Mouse (Mus musculus): ENCODE results near the gene Evi2. TPM values are rescaled to one million over a fixed set of nuclear protein-coding genes. Genes with fewer than 3 reads are reported as not detected.

The Evi2 gene
- polyA plus RNA-seq (2012; rRNA removed) = 0.43 and 0.50 TPM in 2 replicates

GRCm38 (mm10) chr11:79530333-79530761 is at the start of gene Evi2, which contains the start of gene Evi2a:
Gene Evi2 (minus strand): TSS chr11:79530589.
Gene Evi2a (minus strand): TSS chr11:79530609.

DNA sequence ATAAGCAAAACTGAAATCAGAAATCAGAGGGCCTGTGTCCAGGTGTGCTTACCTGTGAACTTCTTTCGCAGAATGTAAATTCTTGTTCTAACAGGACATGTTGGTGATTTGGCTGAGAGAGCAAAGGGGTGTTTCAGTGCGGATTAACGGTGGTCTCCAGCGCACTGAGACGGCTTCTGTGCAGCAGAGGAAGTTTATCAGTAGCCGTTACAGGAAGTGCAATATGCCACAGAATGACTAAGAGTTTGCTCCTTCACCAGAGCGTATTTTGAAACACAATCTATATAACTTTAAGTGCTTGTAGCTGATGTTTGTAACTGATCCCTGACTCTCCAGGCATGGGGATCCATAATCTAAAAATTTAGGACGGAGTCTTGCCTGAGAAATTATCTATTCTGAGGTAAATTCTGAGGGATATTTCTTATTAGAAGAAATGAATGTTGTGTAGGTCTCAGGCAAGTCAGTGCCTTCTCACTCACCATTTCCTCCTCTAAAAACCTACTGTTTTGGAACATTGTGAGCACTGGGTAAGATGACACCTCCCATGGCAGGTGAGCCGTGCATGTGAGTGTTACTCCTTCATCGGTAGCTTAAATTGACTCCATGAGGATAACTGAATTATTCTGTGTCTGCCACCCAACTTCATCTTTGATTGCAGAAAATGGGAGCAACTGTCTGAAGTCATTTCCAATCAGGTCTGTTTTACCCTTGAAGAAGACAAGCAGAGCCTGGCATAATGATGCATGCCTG is 6.7 kb downstream of the Evi2 start, which contains the start of gene Evi2b:
Gene Evi2b, minus strand, starts transcription at position 203 of the 750 bp plus-strand sequence.

GRCm38 (mm10) chr11:79503845-79504244 is 26.5 kb downstream of the Evi2 start, which contains the start of gene Omg:
Gene Omg (minus strand): TSS chr11:79504084.

Other genes starting within 250 kb of the Evi2 start
- not detected in 2 replicates for gene Gm9964, start 233.7 kb downstream of the Evi2 start, polyA plus RNA-seq (2012; rRNA removed)
- 2.5 and 2.7 TPM in 2 replicates for gene Nf1, start 190.9 kb downstream of the Evi2 start, polyA plus RNA-seq (2012; rRNA removed)
- 0.01 and 0.05 TPM in 2 replicates for gene Omg, start 26.5 kb downstream of the Evi2 start, polyA plus RNA-seq (2012; rRNA removed)
- gene Evi2b, start 6.8 kb downstream of the Evi2 start, polyA plus RNA-seq (2012; rRNA removed) = 8.0 and 10.5 TPM in 2 replicates
- gene Evi2a, start within 50 bp of the Evi2 start, polyA plus RNA-seq (2012; rRNA removed) = 4.0 and 4.7 TPM in 2 replicates
- gene Rab11fip4, start 60.6 kb upstream of the Evi2 start, polyA plus RNA-seq (2012; rRNA removed) = 0.54 and 0.77 TPM in 2 replicates

Measured in liver, embryonic 14 days (tissue).